Mouse (Mus musculus) embryo, embryonic 9.5 days (tissue): ENCODE measurements around the gene Pdpn.
"Not testable (repeated sequence)": the region's sequence is repeated elsewhere in the genome, so short reads cannot be mapped to it uniquely, and the experiment has no call there.

Experiments used
- DNase-seq: peaks from one replicate; pipeline ENCODE4 v3.0.0-alpha.2; 2017; ENCODE audit errors: extremely low spot score

The Pdpn gene

GRCm38 (mm10) chr4:143299325-143300070 lies at the start of gene Pdpn:
Gene Pdpn, minus strand, starts transcription at chr4:143299564.
- DNase-seq: peak; percentile 83

- DNase-seq: no peak
Observed at GRCm38 (mm10) chr4:143348678-143349077, 49.3 kb upstream of the Pdpn start.

- not testable (repeated sequence) for DNase-seq
Observed at GRCm38 (mm10) chr4:143345491-143345890, 46.1 kb upstream of the Pdpn start.

GRCm38 (mm10) chr4:143341470-143341869 lies 42.1 kb upstream of the Pdpn start:
- DNase-seq: no peak

- DNase-seq: no peak
Observed at GRCm38 (mm10) chr4:143339808-143340207, 40.4 kb upstream of the Pdpn start.

GRCm38 (mm10) chr4:143336096-143336495 lies 36.7 kb upstream of the Pdpn start:
- DNase-seq: no peak

GRCm38 (mm10) chr4:143334995-143335394 lies 35.6 kb upstream of the Pdpn start:
- DNase-seq: no peak

- DNase-seq: no peak
Observed at GRCm38 (mm10) chr4:143334145-143334544, 34.8 kb upstream of the Pdpn start.

GRCm38 (mm10) chr4:143331787-143332186 lies 32.4 kb upstream of the Pdpn start:
- DNase-seq: no peak

GRCm38 (mm10) chr4:143330566-143330965 lies 31.2 kb upstream of the Pdpn start:
- peak; percentile 61 for DNase-seq

GRCm38 (mm10) chr4:143325625-143325941 lies 26.2 kb upstream of the Pdpn start:
- DNase-seq: peak; percentile 82

- DNase-seq: no peak
Observed at GRCm38 (mm10) chr4:143324925-143325624, 25.7 kb upstream of the Pdpn start.

GRCm38 (mm10) chr4:143324176-143324924 lies 25.0 kb upstream of the Pdpn start:
- DNase-seq: peak; percentile 30

- DNase-seq: no peak
Observed at GRCm38 (mm10) chr4:143313299-143313698, 13.9 kb upstream of the Pdpn start.

- no peak for DNase-seq
Observed at GRCm38 (mm10) chr4:143311341-143311740, 12.0 kb upstream of the Pdpn start.

- no peak for DNase-seq
Observed at GRCm38 (mm10) chr4:143305987-143306772, 6.8 kb upstream of the Pdpn start.

- DNase-seq: no peak
Observed at GRCm38 (mm10) chr4:143305031-143305430, 5.7 kb upstream of the Pdpn start.

GRCm38 (mm10) chr4:143302279-143302890 lies 3.0 kb upstream of the Pdpn start:
- DNase-seq: no peak

- no peak for DNase-seq
Observed at GRCm38 (mm10) chr4:143301875-143302274, 2.5 kb upstream of the Pdpn start.

GRCm38 (mm10) chr4:143301042-143301441 lies 1.7 kb upstream of the Pdpn start:
- DNase-seq: no peak

- peak; percentile 33 for DNase-seq
Observed at GRCm38 (mm10) chr4:143300113-143300688, 837 bp upstream of the Pdpn start.
